Mouse (Mus musculus) MEL (cell line): ENCODE results near the gene Fgf13.

ENCODE experiments used
- NELFE ChIP-seq: IDR thresholded peaks from 2 replicates; pipeline ENCODE4 v1.6.1; 2011; ENCODE audit warnings: low read depth, low read length, improper control_type of control experiment
- POLR2AphosphoS5 ChIP-seq: IDR thresholded peaks from 2 replicates; pipeline ENCODE4 v1.6.1; 2012; ENCODE audit warnings: low read depth, borderline replicate concordance, mild to moderate bottlenecking, inconsistent platforms, low read length, moderate library complexity, mixed read lengths
- TBP ChIP-seq: IDR thresholded peaks from 2 replicates; pipeline ENCODE4 v1.8.0; 2011; ENCODE audit warnings: low read depth, low read length, improper control_type of control experiment

GRCm38 (mm10) chrX:59172200-59172599 is 395.7 kb downstream of the Fgf13 start:
- TF ChIP-seq TBP (no peak), POLR2AphosphoS5 (no peak), NELFE (no peak)
